Mouse (Mus musculus) right cerebral cortex, postnatal 36 days (tissue): Measurements from ENCODE around the gene Palmd.

ENCODE experiments used
- DNase-seq, 2 experiments: peaks; one replicate each; pipeline ENCODE4 v3.0.0; 2022; ENCODE audit warnings: low spot score in 2 of 2, mixed read lengths in 1 of 2

Gene Palmd

DNA sequence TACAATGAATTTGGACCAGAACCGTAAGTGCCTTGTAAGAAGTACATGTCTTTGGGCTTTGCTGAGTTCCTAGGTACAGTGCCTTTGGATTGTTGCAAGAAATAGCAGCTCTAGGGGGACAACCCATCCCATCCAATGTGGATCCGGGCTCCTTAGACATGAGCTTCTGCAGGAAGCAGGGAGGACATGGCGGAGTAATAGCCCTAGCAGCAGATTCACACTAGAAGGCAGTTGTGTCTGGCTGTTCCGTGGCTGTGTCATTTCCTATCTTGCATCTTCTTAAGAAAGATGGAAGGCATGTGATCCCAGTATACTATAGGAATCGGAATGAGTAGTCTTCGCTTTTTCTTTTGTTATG, 76.6 kb downstream of the Palmd start:
- no peak for DNase-seq

- no peak for DNase-seq
These were observed 77.2 kb downstream of the Palmd start for GRCm38 (mm10) chr3:116891436-116892205.

DNA sequence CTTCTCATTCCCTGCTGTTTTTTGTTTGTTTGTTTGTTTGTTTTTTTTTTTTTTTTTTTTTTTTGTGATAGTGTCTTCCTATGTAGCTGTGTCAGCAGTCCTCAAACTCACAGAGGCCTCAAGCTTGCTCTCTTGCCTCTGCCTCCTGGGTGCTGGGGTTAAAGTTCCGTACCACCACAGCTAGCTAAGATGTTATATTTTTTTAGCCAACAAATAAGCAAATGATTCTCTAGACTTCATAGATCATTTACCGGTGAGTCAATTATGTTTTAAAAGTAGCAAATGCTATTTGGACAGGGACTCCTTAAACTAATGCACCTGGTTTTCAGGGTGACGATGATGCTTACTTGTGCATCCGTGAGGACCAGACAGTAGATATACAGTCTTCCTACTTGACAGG, 78.2 kb downstream of the Palmd start:
- no peak for DNase-seq

GRCm38 (mm10) chr3:116889358-116889757, 79.4 kb downstream of the Palmd start:
- peak in 1 of 2 experiments; percentile 36 for DNase-seq

DNA sequence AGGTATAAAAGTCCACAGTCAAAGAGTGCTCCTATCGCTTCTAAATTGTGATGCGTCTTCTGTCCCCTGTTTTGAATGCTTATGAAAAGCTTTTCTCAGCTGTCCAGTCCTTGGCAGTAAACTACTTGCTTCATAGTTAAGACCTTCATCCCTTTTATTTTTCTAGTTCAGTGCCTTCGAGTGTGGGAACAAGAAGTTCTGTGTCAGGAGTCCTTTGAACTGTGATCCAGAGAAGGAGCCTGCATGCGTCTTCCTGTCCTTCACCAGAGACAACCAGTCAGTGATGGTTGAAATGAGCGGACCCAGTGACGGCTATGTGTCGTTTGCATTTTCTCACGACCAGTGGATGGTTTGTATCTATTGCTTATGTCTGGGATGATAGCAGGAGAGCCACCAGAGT, 83.8 kb downstream of the Palmd start:
- DNase-seq, result no peak

DNA sequence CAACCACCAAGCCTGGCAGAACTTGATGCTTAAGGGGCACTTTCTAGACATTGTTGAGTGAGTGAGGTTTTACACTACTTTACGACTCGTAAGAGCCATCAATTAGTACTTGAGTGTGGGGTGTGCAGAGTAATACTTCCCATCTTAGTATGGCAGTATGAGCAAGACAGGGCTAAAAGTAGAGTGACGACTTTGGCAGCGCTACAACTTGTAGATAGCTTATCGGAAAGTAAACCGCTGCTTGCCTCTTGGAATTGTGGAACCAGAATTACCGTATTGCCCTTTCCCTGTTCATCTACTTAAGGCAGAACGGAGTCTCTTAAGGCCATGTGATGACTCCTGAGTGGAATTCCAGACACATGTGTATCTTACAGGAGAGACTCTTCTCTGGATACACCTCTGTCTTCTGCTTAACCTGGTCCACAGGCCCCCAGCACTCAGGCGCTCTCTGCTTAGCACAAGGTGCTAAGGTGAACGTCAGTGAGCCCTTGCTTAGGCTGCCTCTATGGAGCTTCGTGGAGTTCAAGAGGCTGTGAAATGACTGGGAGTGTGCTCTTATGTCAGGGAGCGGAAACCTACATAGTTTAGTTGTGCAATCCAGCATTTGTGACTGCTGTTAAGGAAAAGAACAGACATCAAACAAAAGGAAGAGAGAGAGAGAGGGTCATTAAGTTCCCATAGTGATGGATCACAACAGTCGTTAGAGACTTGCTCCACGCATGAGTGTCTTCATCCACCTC, 86.4 kb downstream of the Palmd start:
- no peak for DNase-seq

DNA sequence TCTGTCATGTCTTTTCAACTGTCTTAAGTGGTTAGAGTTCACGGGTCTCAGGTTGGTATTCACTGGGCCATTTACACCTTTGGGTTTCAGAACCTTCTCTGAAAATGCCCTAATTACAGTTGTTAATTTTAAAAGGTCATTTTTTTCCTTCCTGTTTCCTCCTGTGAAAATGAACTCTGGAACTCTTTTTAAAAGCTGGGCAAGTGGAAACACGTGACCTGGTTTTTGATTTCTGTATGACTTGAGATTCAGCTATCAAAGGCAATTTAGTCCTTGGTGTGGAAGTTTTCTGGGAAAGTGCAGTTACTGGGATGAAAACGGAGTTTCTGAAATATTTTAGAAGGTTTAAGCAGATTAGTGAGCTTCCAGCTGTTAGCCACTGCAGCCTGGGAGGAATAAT, 98.4 kb downstream of the Palmd start:
- no peak for DNase-seq
